Mouse (Mus musculus) C2C12 (cell line): Measurements from ENCODE around the gene Atp5d.

Source experiments
- CEBPB ChIP-seq: IDR thresholded peaks from one replicate; pipeline ENCODE4 v1.6.1; 2011; ENCODE audit warnings: low read depth, mild to moderate bottlenecking, control low read depth, moderate library complexity
- CTCF ChIP-seq: IDR thresholded peaks from one replicate; pipeline ENCODE4 v1.5.1; 2011; ENCODE audit not compliant: control insufficient read depth, insufficient read depth, insufficient read length
- FOSL1 ChIP-seq: IDR thresholded peaks from one replicate; pipeline ENCODE4 v1.8.0; 2011; ENCODE audit warnings: mild to moderate bottlenecking, low read length; ENCODE audit not compliant: poor library complexity, insufficient read depth, severe bottlenecking
- MAX ChIP-seq: IDR thresholded peaks from one replicate; pipeline ENCODE4 v1.6.1; 2011; ENCODE audit warnings: mild to moderate bottlenecking, control low read depth
- MYOD1 ChIP-seq: IDR thresholded peaks from one replicate; pipeline ENCODE4 v1.6.1; 2011; ENCODE audit warnings: low read depth; ENCODE audit not compliant: control insufficient read depth, insufficient read length
- MYOG ChIP-seq: IDR thresholded peaks from one replicate; pipeline ENCODE4 v1.6.1; 2011; ENCODE audit not compliant: control insufficient read depth, insufficient read length; ENCODE audit errors: extremely low read depth
- USF1 ChIP-seq: IDR thresholded peaks from one replicate; pipeline ENCODE4 v1.6.1; 2011; ENCODE audit warnings: low read depth, mild to moderate bottlenecking, control low read depth, moderate library complexity

GRCm38 (mm10) chr10:80171760-80172526 is 33.5 kb downstream of the Atp5d start:
- no peak for TF ChIP-seq CTCF
- TF ChIP-seq MYOG, result no peak
- no peak for TF ChIP-seq MAX
- no peak for TF ChIP-seq MYOD1
- no peak for TF ChIP-seq USF1
- TF ChIP-seq FOSL1, result no peak
- no peak for TF ChIP-seq CEBPB
